Mouse (Mus musculus) forebrain, embryonic 15.5 days (tissue): ENCODE results near the gene Catsper4. TPM values are rescaled to one million over a fixed set of nuclear protein-coding genes. Genes with fewer than 3 reads are reported as not detected.

Experiments
- ATAC-seq: fragments of 200-750 bp; cut with Nextera tagmentation; replicated peaks from 2 replicates; pipeline ENCODE4 v1.8.0; 2017; ENCODE audit warnings: mild to moderate bottlenecking, moderate TSS enrichment, moderate library complexity
- H3K27ac ChIP-seq: fragments of 300-500 bp; sonication (generic); replicated peaks from 2 replicates; pipeline ENCODE4 v1.5.1; 2015; ENCODE audit warnings: mild to moderate bottlenecking, inconsistent platforms
- H3K27me3 ChIP-seq: fragments of 300-500 bp; sonication (generic); 2 replicates; pipeline ENCODE4 v1.6.1; 2015; ENCODE audit warnings: inconsistent platforms
- H3K36me3 ChIP-seq: fragments of 300-500 bp; sonication (generic); 2 replicates; pipeline ENCODE4 v1.6.1; 2015; ENCODE audit warnings: mild to moderate bottlenecking, inconsistent platforms
- H3K4me1 ChIP-seq: fragments of 300-500 bp; sonication (generic); 2 replicates; pipeline ENCODE4 v1.6.1; 2015; ENCODE audit warnings: inconsistent platforms
- H3K4me2 ChIP-seq: fragments of 300-500 bp; sonication (generic); replicated peaks from 2 replicates; pipeline ENCODE4 v1.6.1; 2015; ENCODE audit warnings: mild to moderate bottlenecking, inconsistent platforms
- H3K4me3 ChIP-seq: fragments of 300-500 bp; sonication (generic); 2 replicates; pipeline ENCODE4 v1.5.1; 2015; ENCODE audit warnings: mild to moderate bottlenecking, inconsistent platforms
- H3K9ac ChIP-seq: fragments of 300-500 bp; sonication (generic); replicated peaks from 2 replicates; pipeline ENCODE4 v1.6.1; 2015; ENCODE audit warnings: mild to moderate bottlenecking, inconsistent platforms
- H3K9me3 ChIP-seq: fragments of 300-500 bp; sonication (generic); 2 replicates; pipeline ENCODE4 v1.6.1; 2016; ENCODE audit warnings: inconsistent platforms
- WGBS: fragments of 180-500 bp; shearing (Covaris S2); methylation state at CpG from one replicate; pipeline ENCODE4 v1.1.7; 2015; ENCODE audit warnings: mixed read lengths; 5-methylcytosine and 5-hydroxymethylcytosine counted together
- polyA plus RNA-seq: library from polyadenylated mRNA; unstranded; fragments of >200 nt; fragmentation: Nextera tagmentation; extraction: Ambion mirVana; gene quantifications from 2 replicates; pipeline ENCODE4 v1.2.1, GENCODE M21; 2015

The Catsper4 gene
- polyA plus RNA-seq, 1 experiment from 2014 or later = not detected

GRCm38 (mm10) chr4:134165024-134165423 is 62.2 kb downstream of the Catsper4 start:
- ATAC-seq = no peak
- Histone ChIP-seq H3K9ac (no peak overlapping the region), H3K4me3 (no peak overlapping the region), H3K4me2 (no peak overlapping the region), H3K4me1 (no peaks in the 10 kb centered on the region), H3K27me3 (no peaks in the 10 kb centered on the region), H3K9me3 (no peaks in the 10 kb centered on the region), H3K36me3 (0 out of 2 replicates have a peak, but pooled peaks cover 3% of the 10 kb centered on the region), H3K27ac (no peak overlapping the region)
- WGBS = 87% methylated on average over 6 of the region's 6 CpGs

- ATAC-seq = no peak
- no peaks in the 10 kb centered on the region for H3K4me1 ChIP-seq
- H3K4me3 ChIP-seq = no peak overlapping the region
- WGBS = 95% methylated on average over 6 of the region's 6 CpGs
- H3K27me3 ChIP-seq = no peaks in the 10 kb centered on the region
- 0 out of 2 replicates have a peak, but pooled peaks cover 3% of the 10 kb centered on the region for H3K36me3 ChIP-seq
- H3K9ac ChIP-seq = no peak overlapping the region
- H3K9me3 ChIP-seq = no peaks in the 10 kb centered on the region
- H3K27ac ChIP-seq = no peak overlapping the region
- no peak overlapping the region for H3K4me2 ChIP-seq
Observed at GRCm38 (mm10) chr4:134164591-134164990, 62.6 kb downstream of the Catsper4 start.

Other genes starting within 250 kb of the Catsper4 start
- gene Dhdds, start 226.5 kb downstream of the Catsper4 start, polyA plus RNA-seq = 52.8 and 56.7 TPM in 2 replicates
- gene Lin28a, start 208.5 kb downstream of the Catsper4 start, polyA plus RNA-seq = not detected in 2 replicates
- not detected in 2 replicates for gene Zfp683, start 173.5 kb downstream of the Catsper4 start, polyA plus RNA-seq
- gene Crybg2, start 166.6 kb downstream of the Catsper4 start, polyA plus RNA-seq = 1.0 and 1.8 TPM in 2 replicates
- gene Cd52, start 132.3 kb downstream of the Catsper4 start, polyA plus RNA-seq = 1.5 and 1.9 TPM in 2 replicates
- 12.8 and 15.7 TPM in 2 replicates for gene Ubxn11, start 124.8 kb downstream of the Catsper4 start, polyA plus RNA-seq
- 326 and 335 TPM in 2 replicates for gene Sh3bgrl3, start 98.6 kb downstream of the Catsper4 start, polyA plus RNA-seq
- 19.9 and 20.5 TPM in 2 replicates for gene Cep85, start 40.3 kb downstream of the Catsper4 start, polyA plus RNA-seq
- not detected in 2 replicates for gene Gm7534, start 24.4 kb downstream of the Catsper4 start, polyA plus RNA-seq
- gene Cnksr1, start 11.0 kb upstream of the Catsper4 start, polyA plus RNA-seq = 0.08 and 0.11 TPM in 2 replicates
- gene E130218I03Rik, start 16.3 kb upstream of the Catsper4 start, polyA plus RNA-seq = 0.49 TPM in 1 of 2 replicates, not detected in the other
- gene Zfp593, start 18.2 kb upstream of the Catsper4 start, polyA plus RNA-seq = 17.0 and 17.8 TPM in 2 replicates
- not detected in 2 replicates for gene Gm30191, start 19.6 kb upstream of the Catsper4 start, polyA plus RNA-seq
- gene Grrp1, start 26.7 kb upstream of the Catsper4 start, polyA plus RNA-seq = 9.9 and 12.1 TPM in 2 replicates
- 41.0 and 42.1 TPM in 2 replicates for gene Pdik1l, start 60.5 kb upstream of the Catsper4 start, polyA plus RNA-seq
- 0.13 and 0.24 TPM in 2 replicates for gene Trim63, start 87.7 kb upstream of the Catsper4 start, polyA plus RNA-seq
- gene Slc30a2, start 115.8 kb upstream of the Catsper4 start, polyA plus RNA-seq = 0.05 and 0.11 TPM in 2 replicates
- gene Extl1, start 156.5 kb upstream of the Catsper4 start, polyA plus RNA-seq = 0.22 and 0.34 TPM in 2 replicates
- 7.7 TPM in 2 replicates for gene Pafah2, start 168.9 kb upstream of the Catsper4 start, polyA plus RNA-seq
- 7,875 and 7,989 TPM in 2 replicates for gene Stmn1, start 240.9 kb upstream of the Catsper4 start, polyA plus RNA-seq